Mouse (Mus musculus): ENCODE data around the gene Thap3. TPM values are rescaled to one million over a fixed set of nuclear protein-coding genes. Genes with fewer than 3 reads are reported as not detected.

Thap3 gene
- polyA plus RNA-seq, 1 experiment from 2014 or later, result 33.6 TPM

DNA sequence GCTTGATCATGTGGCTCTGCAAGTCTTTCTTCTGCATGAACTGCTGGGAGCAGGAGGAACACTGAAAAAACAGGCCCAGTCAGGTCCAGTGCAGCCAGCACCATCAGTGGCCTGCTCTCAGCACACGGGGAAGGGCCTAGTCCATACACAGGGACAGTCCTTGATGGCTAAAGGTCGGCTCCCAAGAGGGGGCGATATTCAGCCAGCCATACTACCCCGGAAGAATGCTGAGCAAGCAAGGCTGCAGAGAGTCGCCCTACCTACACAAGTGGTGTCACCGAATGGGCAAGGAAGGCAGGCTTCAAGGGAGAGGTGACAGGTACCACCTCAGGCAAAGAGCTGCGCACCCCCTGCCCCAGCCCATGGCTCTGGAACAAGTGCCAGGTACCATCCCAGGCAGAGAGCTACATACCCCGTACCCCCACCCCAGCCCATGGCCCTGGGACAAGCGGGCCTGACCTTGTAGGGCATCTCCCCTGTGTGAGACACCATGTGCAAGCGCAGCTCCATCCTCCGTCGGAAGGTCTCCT lies 32.8 kb upstream of the Thap3 start:
- WGBS, result 79% methylated on average over 12 of the region's 12 CpGs

DNA sequence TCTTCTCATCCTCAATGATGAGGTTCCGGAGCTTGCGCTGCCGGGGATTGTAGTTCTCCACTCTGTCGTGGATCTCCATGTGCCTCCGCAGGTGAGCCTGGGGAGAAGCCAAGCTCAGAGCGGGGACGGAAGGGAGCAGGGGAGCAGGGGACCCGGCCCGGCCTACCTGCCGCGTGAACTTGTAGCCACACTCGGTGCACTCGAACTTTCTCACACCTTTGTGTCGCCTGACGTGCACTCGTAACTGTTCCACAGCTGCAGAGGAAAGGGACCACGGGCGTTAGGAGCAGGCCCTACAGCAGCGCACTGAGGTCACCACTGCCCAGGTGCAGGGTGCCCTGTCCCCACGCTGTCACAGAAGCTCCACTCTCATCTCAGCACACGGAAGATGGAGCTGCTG lies 31.2 kb upstream of the Thap3 start:
- no peak for ATAC-seq (ENCODE audit: low read depth)
- 93% methylated on average over 21 of the region's 21 CpGs for WGBS
- no peaks in the 10 kb centered on the region for H3K27me3 ChIP-seq
- H3K9me3 ChIP-seq, result no peaks in the 10 kb centered on the region
- H3K36me3 ChIP-seq, result peaks cover 77% of the 10 kb centered on the region
- H3K27ac ChIP-seq (replicated peaks), result no peak overlapping the region
- no peak overlapping the region for H3K4me2 ChIP-seq
- peaks cover 22% of the 10 kb centered on the region for H3K4me1 ChIP-seq (replicated peaks)
- no peak overlapping the region for H3K4me3 ChIP-seq
- no peak overlapping the region for H3K9ac ChIP-seq

More for the DNA sequence above, 32.8 kb upstream of the Thap3 start:
- H3K36me3 ChIP-seq, result peaks cover 66% of the 10 kb centered on the region
- H3K4me1 ChIP-seq (replicated peaks), result peaks cover 38% of the 10 kb centered on the region
- H3K9ac ChIP-seq, result no peak overlapping the region
- no peak for ATAC-seq (ENCODE audit: low read depth)
- no peaks in the 10 kb centered on the region for H3K9me3 ChIP-seq
- H3K4me2 ChIP-seq, result no peak overlapping the region
- H3K27me3 ChIP-seq, result no peaks in the 10 kb centered on the region
- no peak overlapping the region for H3K4me3 ChIP-seq
- H3K27ac ChIP-seq (replicated peaks), result no peak overlapping the region

GRCm38 (mm10) chr4:152019073-152019472 lies 30.3 kb upstream of the Thap3 start:
- H3K4me2 ChIP-seq, result no peak overlapping the region
- H3K27ac ChIP-seq (replicated peaks), result no peak overlapping the region
- peaks cover 76% of the 10 kb centered on the region for H3K36me3 ChIP-seq
- H3K4me1 ChIP-seq (replicated peaks), result peaks cover 13% of the 10 kb centered on the region
- ATAC-seq (ENCODE audit: low read depth), result no peak
- H3K27me3 ChIP-seq, result no peaks in the 10 kb centered on the region
- no peaks in the 10 kb centered on the region for H3K9me3 ChIP-seq
- no peak overlapping the region for H3K4me3 ChIP-seq
- no peak overlapping the region for H3K9ac ChIP-seq
- 85% methylated on average over 6 of the region's 6 CpGs for WGBS

DNA sequence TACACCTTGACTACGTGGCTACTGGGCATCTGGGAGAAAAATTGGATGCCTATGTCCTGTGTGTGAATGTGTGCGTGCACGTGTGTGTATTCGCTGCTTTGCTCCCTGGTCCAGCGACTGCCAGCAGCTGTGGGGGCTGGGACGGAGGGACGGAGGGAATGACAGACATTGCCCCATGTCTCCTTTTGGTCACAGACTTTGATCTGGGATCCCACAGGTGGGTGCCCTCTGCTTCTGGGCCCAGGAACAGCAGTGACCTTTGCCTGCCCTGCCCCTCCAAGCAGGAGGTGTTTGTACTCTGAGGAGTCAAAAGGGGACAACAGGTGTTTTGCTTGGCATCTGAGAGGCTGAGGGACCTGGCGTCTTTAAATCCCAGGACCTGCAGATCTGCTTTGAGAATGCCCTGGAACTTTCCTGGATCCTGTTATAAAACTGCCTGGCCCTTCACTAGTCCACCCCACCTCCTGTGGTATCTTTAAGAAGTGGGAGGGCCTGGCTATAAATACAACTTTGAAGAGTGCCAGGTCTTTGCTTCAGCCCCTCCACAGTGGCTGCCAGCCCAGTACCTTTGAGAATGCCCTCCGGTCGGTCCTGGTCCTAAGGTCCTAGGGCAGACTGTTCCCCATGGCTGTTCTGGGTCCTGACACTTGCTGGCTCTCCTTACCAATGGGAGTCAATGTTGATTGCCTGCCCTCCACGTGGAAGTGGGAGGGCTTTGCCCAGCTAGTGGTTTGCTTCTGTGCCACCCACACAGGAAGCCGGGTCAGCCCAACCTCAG lies 24.4 kb upstream of the Thap3 start:
- Histone ChIP-seq H3K9ac (no peak overlapping the region), H3K4me3 (no peak overlapping the region), H3K27me3 (peaks cover 25% of the 10 kb centered on the region), H3K4me2 (no peak overlapping the region), H3K4me1 (replicated peaks) (peaks cover 31% of the 10 kb centered on the region), H3K27ac (replicated peaks) (no peak overlapping the region), H3K36me3 (peaks cover 23% of the 10 kb centered on the region; the same call in 1 of the 2 replicates), H3K9me3 (no peaks in the 10 kb centered on the region)
- ATAC-seq (ENCODE audit: low read depth), result no peak
- WGBS, result 84% methylated on average over 12 of the region's 12 CpGs

DNA sequence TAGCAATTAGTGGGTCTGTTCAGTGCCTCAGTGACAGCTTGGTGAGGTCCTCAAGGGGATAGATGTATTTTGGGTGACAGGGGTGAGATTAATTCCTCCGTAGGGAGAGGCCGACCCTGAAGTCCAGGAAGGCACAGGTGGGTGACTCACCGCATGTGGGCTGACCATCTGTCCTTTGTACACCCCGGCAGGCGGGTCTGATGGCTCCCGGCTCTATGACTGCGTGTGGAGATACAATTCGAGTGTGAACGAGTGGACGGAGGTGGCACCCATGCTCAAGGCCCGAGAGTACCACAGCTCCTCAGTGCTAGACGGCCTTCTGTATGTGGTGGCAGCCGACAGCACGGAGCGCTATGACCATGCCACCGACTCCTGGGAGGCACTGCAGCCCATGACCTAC lies 23.3 kb upstream of the Thap3 start:
- H3K4me3 ChIP-seq, result no peak overlapping the region
- no peak overlapping the region for H3K4me2 ChIP-seq
- H3K9ac ChIP-seq, result no peak overlapping the region
- H3K9me3 ChIP-seq, result no peaks in the 10 kb centered on the region
- H3K27ac ChIP-seq (replicated peaks), result no peak overlapping the region
- WGBS, result 90% methylated on average over 16 of the region's 16 CpGs
- peaks cover 36% of the 10 kb centered on the region for H3K27me3 ChIP-seq
- ATAC-seq (ENCODE audit: low read depth), result no peak
- H3K4me1 ChIP-seq (replicated peaks), result peaks cover 42% of the 10 kb centered on the region
- H3K36me3 ChIP-seq, result peaks cover 20% of the 10 kb centered on the region; the same call in 1 of the 2 replicates

GRCm38 (mm10) chr4:152011171-152011760 lies 22.5 kb upstream of the Thap3 start:
- peak overlapping the region; percentile 66 for H3K4me3 ChIP-seq
- no peaks in the 10 kb centered on the region for H3K9me3 ChIP-seq
- ATAC-seq (ENCODE audit: low read depth), result no peak
- peaks cover 20% of the 10 kb centered on the region; the same call in 1 of the 2 replicates for H3K36me3 ChIP-seq
- peak overlapping the region; percentile 100 for H3K4me2 ChIP-seq
- WGBS, result 83% methylated on average over 8 of the region's 8 CpGs
- H3K9ac ChIP-seq, result peak overlapping the region; percentile 76
- peaks cover 45% of the 10 kb centered on the region for H3K27me3 ChIP-seq
- peaks cover 44% of the 10 kb centered on the region for H3K4me1 ChIP-seq (replicated peaks)
- H3K27ac ChIP-seq (replicated peaks), result no peak overlapping the region

GRCm38 (mm10) chr4:152010707-152011134 lies 21.9 kb upstream of the Thap3 start:
- Histone ChIP-seq H3K36me3 (peaks cover 16% of the 10 kb centered on the region; the same call in 1 of the 2 replicates), H3K27ac (replicated peaks) (no peak overlapping the region), H3K9me3 (no peaks in the 10 kb centered on the region), H3K27me3 (peaks cover 46% of the 10 kb centered on the region), H3K9ac (peak overlapping the region; percentile 76), H3K4me3 (peak overlapping the region; percentile 66), H3K4me1 (replicated peaks) (peaks cover 44% of the 10 kb centered on the region), H3K4me2 (peak overlapping the region; percentile 100)
- no peak for ATAC-seq (ENCODE audit: low read depth)
- 16% methylated on average over 13 of the region's 13 CpGs for WGBS

DNA sequence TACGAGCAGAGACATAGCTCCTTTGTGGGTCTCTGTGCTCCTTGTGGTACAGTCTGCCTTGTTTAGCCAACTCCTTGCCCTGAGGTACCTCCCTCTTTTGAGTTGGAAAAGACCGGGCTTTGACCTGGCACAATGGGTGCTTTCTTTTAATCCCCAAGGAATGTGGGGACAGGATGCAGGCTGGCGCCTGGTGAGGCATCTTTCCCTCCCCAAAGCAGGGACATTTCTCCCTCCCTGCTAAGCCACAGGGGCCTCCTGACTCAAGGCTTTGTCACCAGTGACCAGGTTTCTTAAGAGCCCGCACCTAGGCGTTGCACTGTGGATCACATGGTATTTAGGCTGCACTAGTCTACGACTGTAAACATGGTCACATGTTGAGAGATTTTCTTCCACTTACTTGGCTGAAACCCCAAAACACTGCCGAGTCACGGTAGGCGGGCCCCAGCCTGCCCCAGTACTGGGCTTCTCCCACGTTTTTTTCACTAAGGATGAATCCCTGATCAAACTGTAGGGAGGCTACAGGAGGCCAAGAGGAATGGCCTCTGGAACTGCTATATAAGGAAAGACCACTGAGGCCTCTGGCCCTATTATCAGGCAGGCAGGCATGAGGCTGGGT lies 21.4 kb upstream of the Thap3 start:
- no peak overlapping the region for H3K27ac ChIP-seq (replicated peaks)
- 3% methylated on average over 10 of the region's 10 CpGs for WGBS
- peak overlapping the region; percentile 66 for H3K4me3 ChIP-seq
- no peak for ATAC-seq (ENCODE audit: low read depth)
- peak overlapping the region; percentile 76 for H3K9ac ChIP-seq
- no peaks in the 10 kb centered on the region for H3K9me3 ChIP-seq
- H3K36me3 ChIP-seq, result peaks cover 11% of the 10 kb centered on the region; the same call in 1 of the 2 replicates
- H3K4me1 ChIP-seq (replicated peaks), result peaks cover 44% of the 10 kb centered on the region
- peak overlapping the region; percentile 100 for H3K4me2 ChIP-seq
- peaks cover 46% of the 10 kb centered on the region for H3K27me3 ChIP-seq

GRCm38 (mm10) chr4:152009076-152010051 lies 20.6 kb upstream of the Thap3 start:
- Histone ChIP-seq H3K9ac (peak overlapping the region; percentile 76), H3K4me3 (peak overlapping the region; percentile 66), H3K4me2 (peak overlapping the region; percentile 100), H3K36me3 (0 out of 2 replicates have a peak, but pooled peaks cover 3% of the 10 kb centered on the region), H3K27me3 (peaks cover 46% of the 10 kb centered on the region), H3K4me1 (replicated peaks) (peaks cover 44% of the 10 kb centered on the region), H3K27ac (replicated peaks) (peak overlapping the region; percentile 77), H3K9me3 (no peaks in the 10 kb centered on the region)
- under 1% methylated on average over 115 of the region's 115 CpGs for WGBS
- peak; percentile 67 for ATAC-seq (ENCODE audit: low read depth)

DNA sequence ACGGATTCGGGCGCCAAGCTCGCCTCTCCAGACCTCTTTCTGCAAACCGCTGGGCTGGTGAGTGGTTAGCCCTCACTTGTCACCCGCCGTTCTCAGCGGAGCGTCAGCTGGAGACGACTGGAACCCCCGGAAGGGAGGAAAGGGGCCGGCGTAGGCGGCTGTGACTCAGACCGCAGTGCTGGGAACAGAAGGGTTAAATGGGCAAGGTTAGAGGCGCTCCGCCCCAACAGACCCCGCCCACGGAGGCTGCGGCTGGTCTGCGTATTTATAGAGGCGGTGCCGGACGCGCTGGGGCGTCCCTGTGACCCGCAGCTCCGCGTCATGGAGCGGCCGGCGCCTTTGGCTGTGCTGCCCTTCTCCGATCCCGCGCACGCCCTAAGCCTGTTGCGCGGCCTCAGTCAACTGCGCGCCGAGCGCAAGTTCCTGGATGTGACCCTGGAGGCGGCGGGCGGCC lies 19.9 kb upstream of the Thap3 start, which contains the start of gene Klhl21:
TSS of gene Klhl21 (plus strand) at position 182 of the 454 bp plus-strand sequence.
- H3K27ac ChIP-seq (replicated peaks), result peak within 1 kb of the TSS; percentile 77
- peak within 1 kb of the TSS; percentile 100 for H3K4me2 ChIP-seq
- H3K9me3 ChIP-seq, result no peaks in the 10 kb centered on the region
- 0 out of 2 replicates have a peak, but pooled peaks cover 3% of the 10 kb centered on the region for H3K36me3 ChIP-seq
- ATAC-seq (ENCODE audit: low read depth), result peak; percentile 77
- peaks cover 46% of the 10 kb centered on the region for H3K27me3 ChIP-seq
- under 1% methylated on average over 45 of the region's 45 CpGs for WGBS
- H3K4me1 ChIP-seq (replicated peaks), result peaks cover 44% of the 10 kb centered on the region
- peak within 1 kb of the TSS; percentile 76 for H3K9ac ChIP-seq
- peak within 1 kb of the TSS; percentile 66 for H3K4me3 ChIP-seq

DNA sequence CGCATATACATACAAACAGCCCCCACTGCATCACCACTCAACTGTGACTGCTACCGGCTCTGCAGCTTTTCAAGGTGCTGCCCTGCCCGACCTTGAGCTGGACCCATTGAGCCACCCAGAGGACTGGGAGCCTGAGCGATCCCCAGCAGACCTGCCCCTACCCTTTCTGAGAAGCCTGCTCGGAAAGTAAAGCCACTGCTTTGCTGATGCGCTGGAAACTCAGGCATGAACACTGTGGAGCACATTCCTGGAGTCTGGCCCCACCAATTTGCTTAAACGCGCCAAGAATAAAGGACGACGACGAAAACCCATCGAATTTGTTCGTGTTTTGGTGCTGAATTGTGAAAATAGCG lies 19.3 kb upstream of the Thap3 start:
- Histone ChIP-seq H3K4me1 (replicated peaks) (peaks cover 44% of the 10 kb centered on the region), H3K36me3 (0 out of 2 replicates have a peak, but pooled peaks cover 3% of the 10 kb centered on the region), H3K9me3 (no peaks in the 10 kb centered on the region), H3K27me3 (peaks cover 46% of the 10 kb centered on the region), H3K9ac (peak overlapping the region; percentile 76), H3K4me3 (peak overlapping the region; percentile 66), H3K27ac (replicated peaks) (peak overlapping the region; percentile 77; the same call in 1 of the 2 replicates), H3K4me2 (peak overlapping the region; percentile 100)
- ATAC-seq (ENCODE audit: low read depth), result peak; percentile 12; the same call in 1 of the 2 replicates
- 1% methylated on average over 14 of the region's 14 CpGs for WGBS

Measured in neural tube, embryonic 13.5 days (tissue).